Mouse (Mus musculus): ENCODE data around the gene Lrrc38. TPM values are rescaled to one million over a fixed set of nuclear protein-coding genes. Genes with fewer than 3 reads are reported as not detected.

Gene Lrrc38
- not detected in 3 replicates for total RNA-seq (2017)

DNA sequence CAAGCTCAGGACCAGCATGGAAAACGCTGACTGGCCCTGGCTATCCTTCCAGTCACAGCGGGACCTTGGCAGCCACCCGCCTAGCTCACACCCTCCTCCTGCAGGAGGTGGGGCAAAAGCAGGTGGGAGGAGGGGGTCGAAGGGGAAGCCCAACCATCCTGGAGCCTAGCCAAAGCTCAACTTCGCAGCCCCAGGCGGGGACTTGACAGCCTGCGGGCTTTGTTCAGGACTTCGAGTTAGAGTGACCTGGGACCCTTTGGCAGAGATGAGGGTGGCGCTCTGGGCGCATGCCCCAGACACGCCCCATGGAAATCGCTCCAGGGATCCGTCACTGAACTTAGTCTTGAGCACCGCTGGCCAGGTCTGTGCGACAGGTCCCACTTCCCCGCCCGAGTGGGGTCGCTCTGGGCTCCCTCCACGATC, at the start of gene Lrrc38:
Gene Lrrc38 (plus strand): TSS at position 274 of the 423 bp plus-strand sequence.
- no peak for ATAC-seq (replicated peaks; ENCODE audit: insufficient number of reproducible peaks, low FRiP score, low TSS enrichment, poor library complexity, severe bottlenecking)

GRCm38 (mm10) chr4:143300113-143300688, 49.4 kb upstream of the Lrrc38 start:
- ATAC-seq (replicated peaks; ENCODE audit: insufficient number of reproducible peaks, low FRiP score, low TSS enrichment, poor library complexity, severe bottlenecking), result no peak

- no peak for ATAC-seq (replicated peaks; ENCODE audit: insufficient number of reproducible peaks, low FRiP score, low TSS enrichment, poor library complexity, severe bottlenecking)
Measured at GRCm38 (mm10) chr4:143301042-143301441, 48.5 kb upstream of the Lrrc38 start.

DNA sequence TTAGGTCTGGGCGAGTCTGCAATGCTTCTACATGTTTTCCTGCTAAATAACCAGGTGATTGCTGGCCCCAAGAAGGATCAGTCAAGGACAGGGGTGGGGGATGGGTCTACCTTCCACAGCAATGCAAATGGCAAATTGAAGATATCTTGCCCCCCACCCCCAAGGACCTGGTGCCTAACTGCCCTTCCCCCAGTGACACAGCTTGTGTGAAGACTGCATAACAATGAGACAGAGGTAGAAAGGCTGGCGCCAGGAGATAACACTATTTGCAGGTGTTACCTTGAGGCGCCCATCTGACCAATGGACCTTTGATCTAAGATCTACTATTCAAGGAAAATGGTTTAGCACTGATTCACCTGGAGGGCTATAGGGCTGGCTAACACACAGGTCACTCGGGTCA, 47.7 kb upstream of the Lrrc38 start:
- no peak for ATAC-seq (replicated peaks; ENCODE audit: insufficient number of reproducible peaks, low FRiP score, low TSS enrichment, poor library complexity, severe bottlenecking)

- no peak for ATAC-seq (replicated peaks; ENCODE audit: insufficient number of reproducible peaks, low FRiP score, low TSS enrichment, poor library complexity, severe bottlenecking)
Measured at GRCm38 (mm10) chr4:143302279-143302890, 47.2 kb upstream of the Lrrc38 start.

GRCm38 (mm10) chr4:143305031-143305430, 44.5 kb upstream of the Lrrc38 start:
- no peak for ATAC-seq (replicated peaks; ENCODE audit: insufficient number of reproducible peaks, low FRiP score, low TSS enrichment, poor library complexity, severe bottlenecking)

DNA sequence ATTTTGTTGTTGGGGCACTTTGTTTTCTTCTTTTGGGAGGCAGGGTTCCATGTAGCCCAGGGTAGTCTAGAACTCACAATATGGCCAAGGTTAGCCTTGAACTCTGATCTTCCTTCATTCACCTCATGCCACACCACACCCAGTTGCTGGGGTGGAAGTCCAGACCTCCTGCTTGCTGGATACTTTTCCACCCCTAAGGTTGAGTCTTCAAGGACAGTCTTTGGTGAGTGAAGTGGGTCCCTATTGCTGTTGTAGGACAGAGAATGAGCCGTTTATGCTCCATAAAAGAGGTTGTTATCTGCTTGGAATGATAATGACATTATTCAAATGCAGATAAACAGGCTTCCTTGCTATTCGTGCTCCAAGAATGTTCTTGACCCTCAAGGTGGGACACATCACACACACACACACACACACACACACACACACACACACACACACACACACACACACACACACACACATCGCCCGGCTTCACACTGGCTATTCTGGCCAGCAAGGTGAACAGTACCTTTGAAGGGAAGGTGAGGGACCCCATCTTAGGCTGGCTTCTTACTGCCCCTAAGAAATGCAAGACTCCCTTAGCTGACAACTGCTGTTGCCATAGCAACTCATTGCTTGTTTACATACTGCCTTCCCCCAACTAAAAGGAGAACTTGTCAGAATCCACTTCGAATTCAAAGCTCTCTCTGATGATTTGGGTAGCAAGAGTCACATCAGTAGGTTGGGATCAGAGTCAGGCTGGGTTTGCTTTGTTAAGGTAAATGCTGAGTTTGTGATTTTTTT, 43.4 kb upstream of the Lrrc38 start:
- ATAC-seq (replicated peaks; ENCODE audit: insufficient number of reproducible peaks, low FRiP score, low TSS enrichment, poor library complexity, severe bottlenecking), result no peak

DNA sequence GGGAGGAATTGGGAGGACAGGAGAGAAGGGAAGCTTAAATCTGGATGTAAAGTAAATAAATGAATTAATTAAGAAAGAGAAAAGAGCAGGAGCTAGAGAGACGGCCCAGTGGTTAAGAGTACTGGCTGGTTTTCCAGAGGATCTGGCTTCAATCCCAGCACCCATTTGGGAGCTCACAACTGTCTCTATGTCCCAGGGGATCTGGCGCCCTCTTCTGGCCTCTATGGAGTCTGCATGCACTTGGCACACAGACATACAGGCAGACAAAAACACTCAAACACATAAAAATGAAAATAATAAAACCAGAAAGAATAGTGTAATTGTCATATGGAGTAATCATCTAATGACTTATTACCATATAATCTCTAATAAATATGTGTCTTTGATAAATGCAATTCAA, 38.2 kb upstream of the Lrrc38 start:
- ATAC-seq (replicated peaks; ENCODE audit: insufficient number of reproducible peaks, low FRiP score, low TSS enrichment, poor library complexity, severe bottlenecking), result no peak

GRCm38 (mm10) chr4:143313299-143313698, 36.3 kb upstream of the Lrrc38 start:
- ATAC-seq (replicated peaks; ENCODE audit: insufficient number of reproducible peaks, low FRiP score, low TSS enrichment, poor library complexity, severe bottlenecking), result no peak

DNA sequence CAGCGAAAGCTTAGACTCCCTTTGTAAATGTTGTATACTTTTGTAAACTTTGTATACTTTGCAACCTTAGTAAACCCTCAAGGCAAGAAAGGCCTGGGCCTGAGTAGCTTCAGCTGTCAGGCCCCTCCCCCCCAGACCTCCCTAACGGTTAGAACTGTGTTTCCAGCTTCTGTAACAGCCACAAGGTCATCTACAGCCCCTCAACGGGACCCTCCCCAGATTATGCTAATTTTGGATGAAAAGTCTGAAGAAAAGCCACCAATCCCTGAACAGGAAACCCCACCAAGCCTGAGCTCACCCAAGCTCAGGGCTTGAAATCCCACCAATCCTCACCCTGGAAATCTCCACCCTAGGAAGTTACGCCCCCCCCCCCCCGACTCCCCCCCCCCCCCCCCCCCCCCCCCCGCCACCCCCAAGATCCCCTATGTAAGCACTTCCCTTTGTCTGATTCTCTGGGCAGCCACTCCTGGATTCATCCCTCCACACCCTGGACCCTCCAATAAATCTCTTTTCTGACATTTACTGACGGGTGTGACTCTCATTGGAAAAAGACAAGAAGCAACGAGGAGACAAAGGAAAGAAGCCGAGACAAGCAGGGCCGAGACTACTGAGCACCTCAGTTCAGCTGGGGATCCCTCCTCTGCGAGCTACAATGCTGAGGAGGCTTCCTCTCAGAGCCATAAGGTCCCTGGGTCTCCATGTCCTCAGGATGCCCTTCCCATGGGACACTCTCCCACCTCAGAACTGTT, 25.2 kb upstream of the Lrrc38 start:
- no peak for ATAC-seq (replicated peaks; ENCODE audit: insufficient number of reproducible peaks, low FRiP score, low TSS enrichment, poor library complexity, severe bottlenecking)

GRCm38 (mm10) chr4:143324925-143325624, 24.5 kb upstream of the Lrrc38 start:
- ATAC-seq (replicated peaks; ENCODE audit: insufficient number of reproducible peaks, low FRiP score, low TSS enrichment, poor library complexity, severe bottlenecking), result no peak

DNA sequence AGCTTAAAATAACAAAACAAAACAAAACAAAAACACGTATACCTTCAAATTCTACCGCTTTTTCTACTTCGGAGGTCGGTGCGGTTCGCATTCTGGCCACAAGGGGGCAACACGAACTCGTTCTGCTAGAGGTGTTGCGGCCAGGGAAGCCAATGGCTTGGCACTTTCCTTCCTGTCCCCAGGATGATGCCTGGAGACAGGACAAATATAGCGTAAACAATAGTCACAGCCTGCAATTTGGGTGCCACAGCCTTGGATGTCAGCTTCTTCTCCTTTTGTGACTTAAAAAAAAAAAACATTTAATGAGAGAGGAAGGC, 24.0 kb upstream of the Lrrc38 start:
- no peak for ATAC-seq (replicated peaks; ENCODE audit: insufficient number of reproducible peaks, low FRiP score, low TSS enrichment, poor library complexity, severe bottlenecking)

GRCm38 (mm10) chr4:143330566-143330965, 19.0 kb upstream of the Lrrc38 start:
- ATAC-seq (replicated peaks; ENCODE audit: insufficient number of reproducible peaks, low FRiP score, low TSS enrichment, poor library complexity, severe bottlenecking), result no peak

GRCm38 (mm10) chr4:143331787-143332186, 17.8 kb upstream of the Lrrc38 start:
- no peak for ATAC-seq (replicated peaks; ENCODE audit: insufficient number of reproducible peaks, low FRiP score, low TSS enrichment, poor library complexity, severe bottlenecking)

DNA sequence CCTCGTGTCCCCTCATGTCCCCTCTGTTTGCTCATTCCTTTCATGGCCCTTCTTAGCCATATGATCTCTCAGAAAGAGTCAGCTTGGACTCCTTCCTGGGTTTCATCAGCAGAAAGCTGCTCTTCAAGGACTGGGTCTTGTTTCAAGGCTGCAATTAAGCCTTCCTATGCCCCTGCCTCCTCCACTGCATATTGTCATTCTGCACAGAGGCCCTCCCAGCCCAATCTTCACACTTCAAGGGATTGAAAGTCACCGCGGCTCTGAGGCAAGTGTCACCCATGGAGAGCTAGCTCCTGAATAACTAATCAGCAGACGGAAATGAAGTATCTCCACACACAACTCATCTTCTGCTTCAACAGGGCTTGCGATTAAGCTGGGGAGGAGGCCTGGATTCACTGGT, 15.4 kb upstream of the Lrrc38 start:
- no peak for ATAC-seq (replicated peaks; ENCODE audit: insufficient number of reproducible peaks, low FRiP score, low TSS enrichment, poor library complexity, severe bottlenecking)

- no peak for ATAC-seq (replicated peaks; ENCODE audit: insufficient number of reproducible peaks, low FRiP score, low TSS enrichment, poor library complexity, severe bottlenecking)
Measured at GRCm38 (mm10) chr4:143334995-143335394, 14.6 kb upstream of the Lrrc38 start.

- no peak for ATAC-seq (replicated peaks; ENCODE audit: insufficient number of reproducible peaks, low FRiP score, low TSS enrichment, poor library complexity, severe bottlenecking)
Measured at GRCm38 (mm10) chr4:143336096-143336495, 13.5 kb upstream of the Lrrc38 start.

DNA sequence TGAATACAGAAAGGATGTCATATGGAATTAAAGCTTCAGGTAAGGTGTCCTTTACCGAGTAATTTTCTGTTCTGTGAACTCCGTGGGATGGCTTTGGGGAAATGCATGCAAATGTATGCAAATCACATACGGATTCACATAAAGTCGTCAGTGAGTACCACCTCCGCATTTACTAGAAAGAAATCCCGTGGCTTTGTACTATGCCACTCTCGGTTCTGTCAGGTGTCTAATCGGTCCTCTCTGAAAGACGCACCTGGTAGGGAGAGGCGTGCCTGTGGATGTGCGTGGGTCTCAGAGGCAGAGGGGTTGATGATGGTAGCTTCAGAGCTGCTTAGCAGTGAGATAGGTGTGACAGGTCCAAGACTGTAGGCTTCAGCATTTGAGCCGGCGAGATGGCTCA, 9.7 kb upstream of the Lrrc38 start:
- no peak for ATAC-seq (replicated peaks; ENCODE audit: insufficient number of reproducible peaks, low FRiP score, low TSS enrichment, poor library complexity, severe bottlenecking)

DNA sequence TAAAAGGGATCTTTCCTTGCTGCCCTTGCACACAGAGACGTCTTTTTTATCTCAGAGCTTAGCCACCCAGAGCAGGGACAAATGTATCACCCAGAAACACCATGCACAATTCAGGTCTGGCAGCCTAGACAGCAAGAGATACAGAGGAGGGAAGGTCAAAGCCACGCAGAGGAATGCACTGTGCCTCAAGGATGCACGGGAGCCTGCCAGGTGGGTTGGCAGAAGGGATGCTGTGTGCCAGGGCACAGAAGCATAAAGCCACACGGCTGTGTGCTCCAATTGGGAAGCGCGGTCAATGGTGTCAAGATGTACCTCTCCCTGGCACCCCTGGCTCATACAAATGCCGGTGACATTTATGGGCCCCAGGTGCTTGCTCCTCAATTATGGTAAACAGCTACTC, 8.1 kb upstream of the Lrrc38 start:
- ATAC-seq (replicated peaks; ENCODE audit: insufficient number of reproducible peaks, low FRiP score, low TSS enrichment, poor library complexity, severe bottlenecking), result no peak
